Mouse (Mus musculus): ENCODE measurements around the gene Ehd2.

GRCm38 (mm10) chr7:15907971-15908590 is 59.3 kb downstream of the Ehd2 start:
- TF ChIP-seq CTCF (IDR thresholded peaks at IDR 0.05; ENCODE audit: borderline replicate concordance, extremely low read depth, insufficient read depth, insufficient read length) (no peak), POLR2A (IDR thresholded peaks at IDR 0.05; ENCODE audit: borderline replicate concordance, extremely low read depth, insufficient read depth, insufficient read length, poor library complexity, severe bottlenecking) (no peak)
